30 mouse cellular contexts compared by ENCODE assay signal in genomic region chr3:69017181-69017580, GRCm38 (mm10). TPM values are rescaled to one million over a fixed set of nuclear protein-coding genes. Genes with fewer than 3 reads are reported as not detected.
DNase-seq lines count a peak whose midpoint lies in the region; ATAC-seq and TF ChIP-seq lines count a peak whose summit lies in the region.
"Had no signal": no experiment of that assay in that cellular context is flagged by ENCODE, and none has a peak within 500 bp of the region (broad histone marks: within the 10 kb centered on the region; RNA-seq: fewer than 3 reads in every experiment).

No protein-coding gene starts in this region.

- no peak for TF ChIP-seq CTCF in left cerebral cortex, adult 2 months (IDR thresholded peaks at IDR 0.05)

- ATAC-seq in megakaryocyte, adult 5-6 weeks (ENCODE audit: poor library complexity, severe bottlenecking) = peak; percentile 77
- ATAC-seq: forebrain, embryonic 16.5 days; hindbrain, postnatal 0 days; intestine, embryonic 16.5 days; midbrain, embryonic 16.5 days had no signal

- H3K27ac ChIP-seq in left cerebral cortex, adult 2 months = no peak overlapping the region
- H3K27ac ChIP-seq: hindbrain, embryonic 12.5 days; hindbrain, postnatal 0 days; limb, embryonic 12.5 days; liver, embryonic 15.5 days; macrophage; neural tube, embryonic 12.5 days; stomach, embryonic 15.5 days had no signal

- peak; percentile 14 for DNase-seq in lung, postnatal 25 days (ENCODE audit: low spot score)
- DNase-seq in lung, postnatal 14 days = no peak
- DNase-seq in B cell, adult 2 months = peak; percentile 65 to 73
- peak; percentile 5 for DNase-seq in T-cell, adult 2 months (ENCODE audit: low spot score)
- DNase-seq in kidney, adult 18-20 months = no peak
- no peak for DNase-seq in adrenal gland, adult 2 months
- DNase-seq in left cerebral cortex, adult 2 months (ENCODE audit: extremely low spot score in 1 of 2, low spot score in 2 of 2) = no peak
- DNase-seq: adrenal gland, postnatal 10 days; cerebellum, adult 11 months; cerebellum, adult 9-11 months; gastrocnemius, postnatal 10 days; heart, postnatal 36 days; kidney, adult 9 months; kidney, postnatal 10 days; layer of hippocampus, adult 9-11 months; lung, embryonic 14.5 days; thymus, postnatal 25 days had no signal

- no peak overlapping the region for H3K4me3 ChIP-seq in left cerebral cortex, adult 2 months
- H3K4me3 ChIP-seq: erythroblast, embryonic 14.5 days; hindbrain, embryonic 12.5 days; limb, embryonic 12.5 days; liver, embryonic 15.5 days; myocyte; neural tube, embryonic 12.5 days; stomach, embryonic 15.5 days had no signal

- intact Hi-C loops in left cerebral cortex, adult 2 months (cut with DNase I) = no loop called here

RNA-seq across cellular contexts. Expression of gene Smc4, which starts 12.6 kb away (rescaled TPM):
- 263 and 290 TPM in 2 replicates for total RNA-seq in megakaryocyte, adult 5-6 weeks (2015)
- 541 and 545 TPM in 2 replicates for total RNA-seq in megakaryocyte, adult 5-6 weeks (2017)
- total RNA-seq in adrenal gland, adult 2 months (2021) = 10 to 100 TPM; 26.1 to 26.9 TPM
- polyA plus RNA-seq in adrenal gland, adult 2 months (2012; rRNA removed) = 5.7 and 6.2 TPM in 2 replicates
- 1 to 10 TPM; 4.7 to 4.9 TPM for total RNA-seq in left cerebral cortex, adult 2 months (2021)

RNA-seq across cellular contexts. Expression of gene Ift80, which starts 12.8 kb away (rescaled TPM):
- 8.0 and 10.8 TPM in 2 replicates for total RNA-seq in megakaryocyte, adult 5-6 weeks (2015)
- total RNA-seq in megakaryocyte, adult 5-6 weeks (2017) = 13.7 and 15.2 TPM in 2 replicates
- total RNA-seq in adrenal gland, adult 2 months (2021) = 10 to 100 TPM; 21.1 to 31.4 TPM
- polyA plus RNA-seq in adrenal gland, adult 2 months (2012; rRNA removed) = 0.64 and 0.88 TPM in 2 replicates
- 10 to 100 TPM; 19.9 to 26.1 TPM for total RNA-seq in left cerebral cortex, adult 2 months (2021)

RNA-seq across cellular contexts. Expression of gene Trim59, which starts 27.4 kb away (rescaled TPM):
- 61.1 and 69.6 TPM in 2 replicates for total RNA-seq in megakaryocyte, adult 5-6 weeks (2015)
- 26.0 and 32.6 TPM in 2 replicates for total RNA-seq in megakaryocyte, adult 5-6 weeks (2017)
- 1 to 10 TPM; 5.4 to 6.7 TPM for total RNA-seq in adrenal gland, adult 2 months (2021)
- 0.78 and 0.97 TPM in 2 replicates for polyA plus RNA-seq in adrenal gland, adult 2 months (2012; rRNA removed)
- total RNA-seq in left cerebral cortex, adult 2 months (2021) = 1 to 10 TPM; 7.1 to 9.1 TPM

Comparison
In these comparisons a context has a peak if more than half of its experiments do, and no peak if none do; other contexts are left out.
1. DNase-seq: peak in lung, postnatal 25 days (single experiment), B cell, adult 2 months (2 of 2) and T-cell, adult 2 months (single experiment); none in lung, postnatal 14 days (single experiment), kidney, adult 18-20 months (single experiment), adrenal gland, adult 2 months (single experiment) and left cerebral cortex, adult 2 months (0 of 2).
2. RNA of gene Smc4, which starts 12.6 kb away (total RNA-seq): 263 to 545 TPM in megakaryocyte, adult 5-6 weeks; 26.1 to 26.9 TPM in adrenal gland, adult 2 months and 4.7 to 4.9 TPM in left cerebral cortex, adult 2 months; every median in the first group is over 4 times any median in the second.